Mouse (Mus musculus) hindbrain, embryonic 16.5 days (tissue): ENCODE measurements around the gene Idh3a. TPM values are rescaled to one million over a fixed set of nuclear protein-coding genes. Genes with fewer than 3 reads are reported as not detected.
A peak's percentile ranks its signal among the peaks of the same experiment; 100 is the strongest.

Source experiments
- ATAC-seq: fragments of 200-750 bp; cut with Nextera tagmentation; 2 replicates; pipeline ENCODE4 v1.8.0; 2017; ENCODE audit warnings: moderate TSS enrichment, moderate library complexity
- H3K27ac ChIP-seq: fragments of 300-500 bp; sonication (generic); 2 replicates; pipeline ENCODE4 v1.5.1; 2014; ENCODE audit warnings: low read depth, mild to moderate bottlenecking, control low read depth, low read length, moderate library complexity
- H3K27me3 ChIP-seq: fragments of 300-500 bp; sonication (generic); replicated peaks from 2 replicates; pipeline ENCODE4 v1.6.1; 2014; ENCODE audit warnings: low read length; ENCODE audit not compliant: control insufficient read depth, insufficient read depth
- H3K36me3 ChIP-seq: fragments of 300-500 bp; sonication (generic); 2 replicates; pipeline ENCODE4 v1.6.1; 2014; ENCODE audit warnings: mild to moderate bottlenecking, low read length, moderate library complexity, mixed read lengths; ENCODE audit not compliant: control insufficient read depth, insufficient read depth
- H3K4me1 ChIP-seq: fragments of 300-500 bp; sonication (generic); 2 replicates; pipeline ENCODE4 v1.6.1; 2014; ENCODE audit warnings: low read depth, low read length; ENCODE audit not compliant: control insufficient read depth, insufficient read depth
- H3K4me2 ChIP-seq: fragments of 300-500 bp; sonication (generic); 2 replicates; pipeline ENCODE4 v1.6.1; 2014; ENCODE audit warnings: mild to moderate bottlenecking, low read length, control low read depth, moderate library complexity
- H3K4me3 ChIP-seq: fragments of 300-500 bp; sonication (generic); 2 replicates; pipeline ENCODE4 v1.5.1; 2014; ENCODE audit warnings: mild to moderate bottlenecking, low read length, control low read depth, moderate library complexity
- H3K9ac ChIP-seq: fragments of 300-500 bp; sonication (generic); 2 replicates; pipeline ENCODE4 v1.6.1; 2014; ENCODE audit warnings: low read depth, mild to moderate bottlenecking, control low read depth, low read length, moderate library complexity
- H3K9me3 ChIP-seq: fragments of 300-500 bp; sonication (generic); 2 replicates; pipeline ENCODE4 v1.6.1; 2014; ENCODE audit warnings: mild to moderate bottlenecking, low read length, moderate library complexity; ENCODE audit not compliant: control insufficient read depth
- WGBS: fragments of 180-500 bp; shearing (Covaris S2); extraction: QIAGEN DNeasy Blood & Tissue Kit; methylation state at CpG from one replicate; pipeline ENCODE4 v1.1.7; 2014; 5-methylcytosine and 5-hydroxymethylcytosine counted together
- polyA plus RNA-seq: library from polyadenylated mRNA; unstranded; fragments of >200 nt; fragmentation: Nextera tagmentation; extraction: Ambion mirVana; gene quantifications from 2 replicates; pipeline ENCODE4 v1.2.1, GENCODE M21; 2015

Gene Idh3a
- polyA plus RNA-seq, 1 experiment from 2014 or later = 191 TPM

DNA sequence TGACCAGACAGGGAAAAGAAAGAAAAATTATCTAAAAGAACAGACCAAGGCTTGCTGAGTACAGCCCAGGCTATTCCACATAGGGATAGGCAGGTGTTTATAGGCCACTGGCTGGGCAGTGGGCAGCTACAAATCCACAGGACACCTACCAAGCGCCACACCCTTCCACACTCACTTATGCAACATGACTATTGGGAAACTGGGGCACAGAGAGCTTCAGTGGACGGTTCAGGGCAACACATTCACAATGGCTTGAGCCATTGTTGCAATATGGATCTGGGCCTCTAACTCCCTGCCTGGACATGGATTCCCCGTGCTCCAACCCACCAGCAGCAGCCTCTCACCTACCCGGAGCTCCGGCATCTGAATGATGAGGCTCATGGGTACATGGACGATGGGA lies 36.7 kb upstream of the Idh3a start:
- WGBS = 93% methylated on average over 6 of the region's 6 CpGs
- Histone ChIP-seq H3K36me3 (0 out of 2 replicates have a peak, but pooled peaks cover 2% of the 10 kb centered on the region), H3K4me2 (no peak overlapping the region), H3K9ac (no peak overlapping the region), H3K27me3 (no peaks in the 10 kb centered on the region), H3K4me3 (no peak overlapping the region), H3K9me3 (no peaks in the 10 kb centered on the region), H3K27ac (no peak overlapping the region), H3K4me1 (no peaks in the 10 kb centered on the region)
- ATAC-seq = no peak

DNA sequence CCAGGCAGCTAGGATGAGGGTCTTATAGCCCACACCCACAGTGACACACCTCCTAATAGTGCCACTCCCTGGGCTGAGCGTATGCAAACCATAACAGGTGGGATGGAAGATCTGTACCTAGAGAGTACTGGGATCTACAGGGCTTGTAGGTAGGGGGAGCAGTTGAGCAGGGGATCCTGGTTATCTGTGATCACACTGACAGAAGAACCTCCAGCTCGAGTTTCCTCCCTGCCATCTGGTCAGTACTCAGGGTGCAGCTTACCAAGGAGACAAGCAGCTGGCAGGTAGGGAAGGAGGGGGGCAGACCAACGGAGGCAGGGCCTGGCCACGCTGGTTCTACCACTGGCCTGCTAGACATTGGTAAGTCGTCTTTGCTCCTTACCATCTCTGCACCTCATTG lies 33.7 kb upstream of the Idh3a start:
- WGBS = 35% methylated on average over 5 of the region's 5 CpGs
- ATAC-seq = no peak

DNA sequence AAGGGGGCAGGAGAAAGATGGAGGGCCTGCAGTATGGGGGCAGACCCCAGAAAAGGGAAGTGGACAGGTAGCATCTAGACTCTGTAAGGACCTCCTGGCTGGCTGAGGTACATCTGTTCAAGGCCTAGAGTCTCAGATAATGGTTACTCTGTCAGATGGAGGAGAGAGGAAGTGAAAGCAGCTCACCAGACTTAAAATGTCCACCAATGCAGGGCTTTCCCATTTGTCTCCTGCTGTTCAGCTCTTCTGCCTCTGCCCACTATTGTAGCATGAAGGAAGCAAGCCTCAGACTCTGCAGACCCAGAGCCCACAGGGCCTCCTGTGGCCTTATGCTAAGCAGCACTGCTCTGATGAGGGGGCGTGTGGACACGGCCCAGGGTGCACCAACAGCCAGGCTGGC lies 31.1 kb upstream of the Idh3a start:
- no peaks in the 10 kb centered on the region; the same call in 1 of the 2 replicates for H3K4me1 ChIP-seq
- no peaks in the 10 kb centered on the region for H3K27me3 ChIP-seq
- H3K9me3 ChIP-seq = no peaks in the 10 kb centered on the region
- no peak overlapping the region for H3K27ac ChIP-seq
- no peaks in the 10 kb centered on the region for H3K36me3 ChIP-seq
- no peak for ATAC-seq
- H3K4me3 ChIP-seq = no peak overlapping the region
- WGBS = 83% methylated on average over 2 of the region's 2 CpGs
- no peak overlapping the region for H3K9ac ChIP-seq
- H3K4me2 ChIP-seq = no peak overlapping the region

More for the DNA sequence above, 33.7 kb upstream of the Idh3a start:
- H3K9me3 ChIP-seq = no peaks in the 10 kb centered on the region
- no peak overlapping the region for H3K4me2 ChIP-seq
- no peaks in the 10 kb centered on the region for H3K4me1 ChIP-seq
- no peak overlapping the region for H3K27ac ChIP-seq
- no peaks in the 10 kb centered on the region for H3K36me3 ChIP-seq
- H3K4me3 ChIP-seq = no peak overlapping the region
- H3K27me3 ChIP-seq = no peaks in the 10 kb centered on the region
- no peak overlapping the region for H3K9ac ChIP-seq

DNA sequence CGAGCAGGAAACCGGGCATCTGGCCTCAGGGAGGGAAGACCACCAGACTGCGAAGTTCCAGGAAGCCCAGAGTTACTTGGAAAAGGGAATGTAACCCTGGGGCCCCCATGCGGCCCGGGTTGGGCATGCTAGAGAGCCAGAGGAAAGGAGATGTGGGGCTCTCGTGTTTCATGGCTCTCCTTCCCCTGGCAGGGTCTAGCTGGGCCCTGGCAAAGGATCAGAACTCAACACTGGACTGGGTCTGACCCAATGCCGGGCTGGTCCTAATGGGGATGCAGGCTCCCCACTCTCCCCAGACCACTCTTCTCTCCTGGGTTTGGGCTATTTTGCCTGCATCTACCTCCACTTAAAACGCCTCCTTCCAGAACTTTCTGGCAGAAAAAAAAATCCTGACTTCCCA lies 27.4 kb upstream of the Idh3a start:
- 78% methylated on average over 8 of the region's 8 CpGs for WGBS
- Histone ChIP-seq H3K36me3 (no peaks in the 10 kb centered on the region), H3K4me3 (no peak overlapping the region)

DNA sequence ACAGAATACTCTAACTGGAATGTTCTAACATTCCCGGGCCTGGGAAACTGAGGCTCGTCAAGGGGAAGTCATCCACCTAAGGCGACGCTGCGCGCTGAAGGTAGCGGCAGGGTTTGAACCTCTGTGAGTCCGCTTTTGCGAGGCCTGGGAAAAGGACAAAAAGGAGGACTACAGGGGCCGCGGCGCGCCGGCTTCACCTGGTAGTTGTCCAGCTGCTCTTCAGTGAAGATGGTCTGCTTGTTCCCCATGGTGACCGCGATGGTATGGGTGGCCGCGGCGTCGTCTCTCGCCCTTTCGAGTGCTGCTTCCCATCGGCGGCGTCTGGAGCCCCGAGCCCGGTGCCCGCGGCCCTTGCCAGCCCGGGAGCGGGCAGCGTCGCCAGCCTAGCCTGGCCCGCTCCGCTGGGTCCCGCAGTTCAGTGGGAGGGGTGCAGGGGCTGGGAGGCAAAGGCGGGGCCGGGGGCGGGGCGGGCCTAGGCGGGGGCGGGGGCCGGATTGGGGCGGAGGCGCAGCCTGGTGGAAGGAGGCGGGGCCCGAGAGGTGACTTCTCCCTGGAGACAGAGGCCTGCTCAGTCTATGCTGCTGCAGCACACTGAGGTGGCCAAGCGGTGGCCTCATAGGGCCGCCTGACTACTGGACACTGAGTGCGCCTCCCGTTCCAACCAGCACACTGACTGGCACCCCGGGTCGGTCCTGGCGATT lies 26.2 kb upstream of the Idh3a start, which contains the start of gene Cib2:
Cib2 (minus strand) TSS at position 448 of the 701 bp plus-strand sequence.
- H3K4me3 ChIP-seq = peak within 1 kb of the TSS; percentile 52
- H3K9ac ChIP-seq = peak within 1 kb of the TSS; percentile 75
- H3K27me3 ChIP-seq = no peaks in the 10 kb centered on the region
- 2% methylated on average over 54 of the region's 54 CpGs for WGBS
- peak within 1 kb of the TSS; percentile 37; the same call in 1 of the 2 replicates for H3K27ac ChIP-seq
- H3K36me3 ChIP-seq = no peaks in the 10 kb centered on the region
- peak within 1 kb of the TSS; percentile 72 for H3K4me2 ChIP-seq
- peaks cover 3% of the 10 kb centered on the region; the same call in 1 of the 2 replicates for H3K4me1 ChIP-seq
- no peaks in the 10 kb centered on the region for H3K9me3 ChIP-seq
- peak; percentile 97 for ATAC-seq

More for the DNA sequence above, 27.4 kb upstream of the Idh3a start:
- Histone ChIP-seq H3K4me1 (peaks cover 3% of the 10 kb centered on the region; the same call in 1 of the 2 replicates), H3K9me3 (no peaks in the 10 kb centered on the region), H3K27me3 (no peaks in the 10 kb centered on the region), H3K4me2 (no peak overlapping the region; the same call in 1 of the 2 replicates), H3K9ac (no peak overlapping the region), H3K27ac (no peak overlapping the region)
- ATAC-seq = no peak

DNA sequence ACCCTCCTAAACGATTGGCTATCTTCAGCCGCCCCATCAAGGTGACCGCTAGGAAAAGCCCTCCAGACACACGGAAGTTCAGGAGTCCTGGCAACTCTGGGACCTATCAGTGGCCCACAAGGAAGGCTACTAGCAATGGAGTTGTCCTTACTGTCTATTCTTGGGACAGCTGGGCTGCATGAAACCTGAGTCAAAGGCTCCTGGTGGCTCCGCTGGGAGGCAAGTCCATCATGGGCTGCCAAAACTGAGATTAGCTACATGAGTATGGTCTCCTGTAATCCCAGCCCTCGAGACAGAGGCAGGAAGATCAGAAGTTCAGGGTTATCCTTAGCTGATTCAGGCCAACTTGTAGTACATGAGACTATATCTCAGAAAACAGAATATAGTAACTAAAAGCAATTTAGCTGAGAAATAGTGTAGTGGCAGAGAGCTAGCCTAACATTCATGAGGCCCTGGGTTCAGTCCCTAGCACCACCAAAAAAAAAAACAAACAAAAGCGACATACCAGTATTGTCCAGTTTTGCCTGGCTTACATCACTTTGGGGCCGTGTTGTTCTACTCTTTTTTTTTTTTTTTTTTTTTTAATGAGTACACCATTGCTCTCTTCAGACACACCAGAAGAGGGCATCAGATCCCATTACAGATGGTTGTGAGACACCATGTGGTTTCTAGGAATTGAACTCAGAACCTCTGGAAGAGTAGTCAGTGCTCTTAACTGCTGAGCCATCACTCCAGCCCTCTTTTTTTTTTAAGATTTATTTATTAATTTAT lies 25.1 kb upstream of the Idh3a start:
- Histone ChIP-seq H3K4me1 (peaks cover 3% of the 10 kb centered on the region; the same call in 1 of the 2 replicates), H3K27ac (no peak overlapping the region), H3K27me3 (no peaks in the 10 kb centered on the region), H3K9ac (no peak overlapping the region), H3K4me2 (no peak overlapping the region; the same call in 1 of the 2 replicates), H3K36me3 (no peaks in the 10 kb centered on the region), H3K9me3 (no peaks in the 10 kb centered on the region), H3K4me3 (no peak overlapping the region)
- ATAC-seq = no peak
- WGBS = 94% methylated on average over 8 of the region's 8 CpGs

DNA sequence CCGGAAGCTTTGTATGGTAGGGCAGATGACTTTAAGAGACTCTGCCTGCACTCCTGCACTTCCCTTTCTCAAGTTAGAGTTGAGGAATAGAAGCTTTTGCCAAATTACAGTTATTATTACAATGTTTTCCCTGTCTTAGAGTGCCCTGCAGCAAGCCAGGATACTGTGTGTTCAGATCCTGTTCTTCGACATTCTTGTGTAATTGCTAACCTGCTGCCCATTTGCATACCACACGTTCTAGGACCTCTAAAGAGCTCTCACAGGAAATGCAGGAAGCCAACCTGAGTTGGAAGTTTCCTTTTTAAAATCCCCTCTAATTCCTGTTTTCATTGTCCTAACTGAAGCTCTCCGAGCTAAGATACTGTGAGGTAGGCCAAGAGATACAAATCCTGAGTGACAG lies 19.2 kb upstream of the Idh3a start:
- Histone ChIP-seq H3K27ac (no peak overlapping the region), H3K9me3 (no peaks in the 10 kb centered on the region), H3K4me1 (no peaks in the 10 kb centered on the region), H3K36me3 (no peaks in the 10 kb centered on the region), H3K4me2 (no peak overlapping the region), H3K27me3 (no peaks in the 10 kb centered on the region), H3K4me3 (no peak overlapping the region), H3K9ac (no peak overlapping the region)
- ATAC-seq = no peak
- WGBS = 67% methylated on average over 4 of the region's 4 CpGs

DNA sequence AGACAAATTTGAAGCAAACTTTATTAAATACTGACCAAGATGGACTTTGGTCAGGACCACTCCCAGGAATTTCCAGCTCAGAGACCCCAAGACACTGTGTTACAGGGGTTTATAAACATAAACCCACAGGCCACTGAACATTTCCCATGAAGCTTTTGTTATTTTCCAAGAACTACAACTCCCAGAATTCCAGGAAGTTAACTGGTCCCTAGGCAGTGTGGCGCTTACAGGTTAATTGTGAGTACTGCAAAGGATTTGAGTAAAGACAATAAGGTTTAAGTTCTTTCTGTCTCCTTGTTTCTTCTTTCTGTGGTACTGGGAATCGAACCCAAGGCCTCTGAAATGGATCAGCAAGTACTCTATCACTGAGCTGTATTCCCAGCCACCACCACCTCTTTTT lies 17.4 kb upstream of the Idh3a start:
- no peak overlapping the region for H3K4me2 ChIP-seq
- no peak overlapping the region for H3K27ac ChIP-seq
- no peak overlapping the region for H3K4me3 ChIP-seq
- 38% methylated on average over 2 of the region's 2 CpGs for WGBS
- H3K36me3 ChIP-seq = no peaks in the 10 kb centered on the region
- H3K9ac ChIP-seq = no peak overlapping the region
- no peak for ATAC-seq
- no peaks in the 10 kb centered on the region for H3K27me3 ChIP-seq
- H3K4me1 ChIP-seq = no peaks in the 10 kb centered on the region
- no peaks in the 10 kb centered on the region for H3K9me3 ChIP-seq

DNA sequence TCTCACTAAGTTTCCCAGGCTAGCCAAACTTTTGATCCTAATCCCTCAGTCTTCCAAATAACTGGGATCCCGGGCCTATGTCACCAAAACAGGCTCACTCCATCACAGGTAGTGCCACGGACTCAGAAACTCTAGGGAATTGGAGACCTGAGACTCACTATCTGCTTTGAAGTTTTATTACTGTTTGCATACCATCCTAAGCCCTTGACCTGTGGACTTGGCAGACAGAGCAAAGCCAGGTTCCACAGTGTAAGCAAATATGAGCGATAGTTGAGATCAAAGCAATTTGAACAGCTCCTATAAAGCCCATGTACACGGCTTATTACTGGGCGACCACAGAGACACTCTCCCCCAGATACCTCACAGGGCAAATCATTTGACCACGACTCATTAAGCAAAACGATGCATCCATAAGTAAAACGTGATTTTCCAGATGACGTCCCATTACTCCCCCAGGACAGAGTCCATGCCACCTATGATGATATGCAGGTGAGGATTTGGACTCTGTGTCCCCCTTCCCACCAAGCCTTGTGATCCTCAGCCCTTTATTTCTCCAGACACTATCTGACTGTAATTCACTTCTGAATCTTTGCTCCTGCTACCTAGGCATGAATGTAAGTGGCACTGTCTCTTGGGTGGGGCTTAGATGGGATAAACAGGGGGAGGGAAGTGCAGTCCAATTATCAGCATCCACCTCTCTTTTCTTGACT lies 14.8 kb upstream of the Idh3a start:
- Histone ChIP-seq H3K9me3 (no peaks in the 10 kb centered on the region), H3K4me3 (no peak overlapping the region), H3K36me3 (no peaks in the 10 kb centered on the region), H3K4me2 (no peak overlapping the region), H3K27ac (no peak overlapping the region), H3K27me3 (no peaks in the 10 kb centered on the region), H3K4me1 (no peaks in the 10 kb centered on the region), H3K9ac (no peak overlapping the region)
- ATAC-seq = no peak
- 82% methylated on average over 9 of the region's 9 CpGs for WGBS
